Mouse (Mus musculus): ENCODE data around the gene 1700021F07Rik.

1700021F07Rik gene

DNA sequence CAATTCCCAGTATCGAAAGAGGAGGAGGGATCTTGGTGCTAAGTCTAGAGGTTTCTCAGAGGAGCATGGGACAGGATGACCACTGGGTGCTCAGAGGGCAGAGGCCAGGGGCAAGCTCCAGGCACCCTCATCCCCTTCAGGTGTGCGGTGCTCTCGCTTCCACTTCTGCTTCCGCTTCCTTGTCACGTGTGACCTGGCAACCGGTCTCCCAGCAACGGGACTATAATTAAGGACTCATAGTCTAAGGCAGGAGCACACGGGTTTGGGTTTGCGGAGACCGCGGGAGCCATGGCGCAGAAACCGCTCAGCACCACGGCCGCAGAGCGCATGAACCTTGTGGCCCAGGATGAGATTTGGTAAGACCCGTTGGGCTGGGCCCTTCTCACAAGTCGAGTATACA, at the start of gene 1700021F07Rik:
TSS of gene 1700021F07Rik (plus strand) at position 211 of the 400 bp plus-strand sequence.
- no peak for DNase-seq (ENCODE audit: low spot score)

DNA sequence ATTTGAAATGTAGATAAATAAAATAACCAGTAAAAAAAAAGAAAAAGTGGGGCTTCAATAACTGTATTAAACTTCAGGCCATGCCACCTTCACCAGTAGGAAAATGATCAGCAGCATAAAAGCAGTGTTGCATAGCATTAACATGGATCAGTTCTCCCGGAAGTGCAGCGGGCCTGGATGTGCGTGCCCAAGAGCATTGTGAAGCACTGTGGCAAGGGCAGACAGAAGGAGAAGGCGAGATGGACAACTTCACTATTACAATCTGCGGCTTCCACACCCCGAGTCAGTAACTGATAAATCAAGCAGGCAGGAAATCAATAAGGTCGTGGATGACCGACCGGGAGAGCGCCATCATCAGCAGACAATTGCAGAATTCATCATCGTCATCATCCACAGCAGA, 49.2 kb upstream of the 1700021F07Rik start:
- DNase-seq (ENCODE audit: low spot score): no peak

DNA sequence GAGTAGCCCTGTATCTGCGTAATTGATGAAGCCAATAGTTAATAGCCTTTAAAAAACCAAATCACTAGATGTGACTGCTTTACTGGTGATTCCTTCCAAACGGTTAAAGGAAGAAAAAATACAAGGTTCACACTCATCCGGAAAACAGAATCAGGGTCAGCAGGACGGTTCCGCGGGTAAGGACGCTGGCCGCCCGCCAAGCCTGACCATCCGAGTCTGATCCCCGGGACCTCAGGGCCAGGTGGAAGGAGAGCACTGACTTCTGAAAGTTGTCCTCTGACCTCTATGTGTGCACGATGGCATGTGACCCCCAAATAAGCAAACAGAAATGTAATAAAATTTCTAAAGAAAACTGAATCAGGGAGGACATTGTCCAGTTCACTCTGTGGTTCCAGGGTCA, 43.3 kb upstream of the 1700021F07Rik start:
- DNase-seq (ENCODE audit: low spot score): no peak

DNA sequence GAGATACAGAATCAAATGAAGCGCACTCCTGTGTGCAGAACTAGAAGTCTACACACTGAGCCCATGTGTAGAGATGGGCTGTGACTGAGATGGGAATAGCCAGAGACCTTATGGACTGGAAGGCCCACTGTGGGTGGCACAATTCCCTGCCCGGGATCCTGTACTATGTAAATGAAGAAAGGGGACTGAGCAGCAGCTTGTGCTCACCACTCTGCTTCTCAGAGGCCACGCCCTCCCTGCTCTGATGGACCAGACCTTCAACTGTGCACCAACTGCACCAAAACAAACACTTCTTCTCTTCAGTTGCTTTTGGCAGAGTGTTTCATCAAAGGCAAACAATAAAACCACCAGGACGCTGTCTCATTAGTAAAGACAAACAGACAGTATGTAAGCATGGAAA, 37.9 kb upstream of the 1700021F07Rik start:
- DNase-seq (ENCODE audit: low spot score): no peak

DNA sequence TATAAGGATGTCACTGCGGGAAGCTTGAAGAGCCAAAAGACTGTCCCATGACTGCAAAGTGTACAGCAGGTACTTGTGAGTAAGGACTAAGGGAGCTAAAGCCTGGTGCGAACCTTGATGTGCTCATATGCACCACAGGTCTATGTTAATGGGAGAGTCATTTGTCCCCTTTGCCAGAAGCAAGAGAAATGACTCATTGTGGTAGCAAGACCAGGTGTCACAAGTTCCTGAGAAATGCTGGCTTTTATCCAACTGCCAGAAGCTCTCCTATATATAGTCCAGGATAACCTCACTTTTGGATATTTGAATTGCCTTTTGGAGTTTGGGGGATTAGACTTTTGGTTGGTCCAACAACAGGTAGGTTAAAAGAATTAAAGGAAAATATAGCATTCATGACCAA, 22.8 kb upstream of the 1700021F07Rik start:
- DNase-seq (ENCODE audit: low spot score): no peak

DNA sequence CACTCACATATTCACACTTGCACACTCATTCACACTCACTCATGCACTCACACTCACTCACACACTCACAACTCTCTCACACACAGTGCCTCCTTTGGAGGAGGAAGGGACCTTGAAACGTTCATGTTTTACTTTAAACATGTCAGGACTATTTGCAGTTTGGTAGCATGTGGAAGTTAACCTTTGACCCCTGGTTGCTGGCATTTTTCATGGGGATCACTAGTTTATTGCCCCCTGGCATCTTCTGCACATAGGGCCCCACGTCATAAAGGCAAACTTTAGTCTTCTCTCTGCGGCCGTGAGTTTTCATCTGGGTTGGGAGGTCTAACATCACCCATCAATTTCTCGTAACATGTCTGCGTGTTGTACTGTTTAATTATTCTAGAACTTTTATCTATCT, 8.4 kb upstream of the 1700021F07Rik start:
- DNase-seq (ENCODE audit: low spot score): no peak

DNA sequence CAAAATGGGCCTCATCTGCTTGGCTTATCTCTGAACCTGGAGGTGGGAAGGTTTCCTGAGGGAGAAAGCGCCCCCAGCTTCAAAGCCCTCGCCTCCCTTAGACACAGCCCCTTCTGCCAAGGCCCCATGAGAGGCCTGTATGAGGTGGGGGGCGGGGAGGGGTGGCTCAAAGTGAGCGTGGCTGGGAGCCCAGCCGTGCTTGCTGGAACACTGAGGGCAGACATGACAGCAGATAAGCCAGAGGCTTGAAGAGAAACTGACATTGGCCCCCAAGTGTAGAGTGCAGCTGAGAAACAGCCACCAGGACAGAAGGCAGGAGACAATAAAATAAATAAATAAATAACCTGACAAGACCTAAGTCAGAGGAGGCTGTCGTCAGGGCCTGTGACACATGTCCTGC, 7.2 kb upstream of the 1700021F07Rik start:
- no peak for DNase-seq (ENCODE audit: low spot score)

DNA sequence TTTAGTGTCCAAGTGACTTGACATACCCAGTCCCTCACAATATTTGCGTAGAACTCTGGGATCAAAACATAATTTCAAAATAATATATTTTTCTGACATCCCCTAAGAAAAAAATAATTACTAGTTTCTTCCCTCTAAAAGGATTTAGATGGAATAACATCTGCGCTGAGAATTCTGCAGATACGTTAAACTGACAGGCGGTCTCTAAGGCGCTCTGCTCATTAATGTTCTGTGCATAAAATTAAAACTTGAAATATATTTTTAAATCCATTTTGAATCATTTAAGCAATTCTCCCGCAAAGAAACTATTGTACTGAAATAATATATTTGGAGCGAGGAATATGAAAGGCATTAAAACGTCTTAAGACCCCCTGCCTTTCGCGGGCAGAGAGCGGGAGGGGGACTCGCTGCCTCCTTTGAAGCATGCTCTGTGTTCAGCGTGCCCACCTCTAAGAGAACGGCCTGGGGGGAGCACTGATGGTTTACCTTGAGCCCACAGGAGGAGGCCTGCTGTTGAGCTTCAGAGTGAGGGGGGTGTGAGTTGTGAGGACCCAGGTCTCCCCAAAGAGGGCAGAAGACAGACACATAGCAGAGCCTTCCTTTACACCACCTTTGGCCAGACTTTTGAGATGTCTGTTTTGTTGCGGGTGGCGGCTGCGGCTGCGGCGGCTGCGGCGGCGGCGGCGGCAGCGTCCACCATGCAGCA, 6.1 kb upstream of the 1700021F07Rik start:
- DNase-seq (ENCODE audit: low spot score): no peak

DNA sequence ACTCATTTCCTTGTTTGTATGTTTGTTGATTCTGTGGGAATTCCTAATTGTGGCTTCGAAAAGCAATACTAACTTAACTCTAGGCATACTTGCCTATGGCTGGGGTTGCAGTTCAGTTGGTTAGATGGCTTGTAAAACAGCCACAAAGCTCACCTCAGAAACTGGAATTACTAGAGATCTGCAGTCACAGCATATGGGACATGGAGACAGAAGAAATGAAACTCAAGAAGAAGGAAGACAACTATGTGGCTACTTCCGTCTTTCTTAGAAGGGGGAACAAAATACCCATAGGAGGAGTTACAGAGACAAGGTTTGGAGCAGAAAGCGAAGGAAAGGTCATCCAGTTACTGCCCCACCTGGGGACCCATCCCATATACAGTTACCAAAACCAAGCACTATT, 6.1 kb downstream of the 1700021F07Rik start:
- no peak for DNase-seq (ENCODE audit: low spot score)

DNA sequence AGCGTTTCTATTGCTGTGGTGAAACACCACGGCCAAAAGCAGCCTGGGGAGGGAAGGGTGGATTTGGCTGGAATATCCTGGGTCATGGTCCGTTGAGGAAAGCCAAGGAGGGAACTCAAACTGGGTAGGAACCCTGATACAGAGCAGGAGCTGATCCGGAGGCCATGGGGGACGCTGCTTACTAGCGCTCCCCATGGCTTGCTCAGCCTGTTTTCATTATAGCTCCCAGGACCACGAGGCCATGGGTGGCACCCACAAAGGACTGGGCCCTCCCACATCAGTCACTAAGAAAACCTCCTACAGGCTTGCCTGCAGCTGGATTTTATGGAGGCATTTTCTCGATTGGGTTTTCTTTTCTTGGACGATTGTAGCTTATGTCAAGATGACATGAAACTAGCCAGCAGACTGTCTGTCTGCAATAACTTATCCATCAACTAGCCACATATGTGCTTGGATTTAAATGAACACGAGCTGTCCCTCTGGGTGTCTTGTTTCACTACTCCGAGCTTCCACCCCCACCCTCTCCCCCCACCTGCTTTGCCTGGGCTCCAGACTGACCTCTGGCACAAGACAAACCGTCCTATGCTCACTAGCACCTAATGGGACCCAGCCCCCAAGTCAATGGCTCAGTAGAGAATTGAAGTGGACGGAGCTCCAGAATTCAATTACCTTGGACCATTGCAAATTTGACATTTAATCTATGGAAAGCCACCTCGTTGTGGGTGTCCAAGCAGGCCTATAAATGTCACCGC, 10.5 kb downstream of the 1700021F07Rik start:
- no peak for DNase-seq (ENCODE audit: low spot score)

DNA sequence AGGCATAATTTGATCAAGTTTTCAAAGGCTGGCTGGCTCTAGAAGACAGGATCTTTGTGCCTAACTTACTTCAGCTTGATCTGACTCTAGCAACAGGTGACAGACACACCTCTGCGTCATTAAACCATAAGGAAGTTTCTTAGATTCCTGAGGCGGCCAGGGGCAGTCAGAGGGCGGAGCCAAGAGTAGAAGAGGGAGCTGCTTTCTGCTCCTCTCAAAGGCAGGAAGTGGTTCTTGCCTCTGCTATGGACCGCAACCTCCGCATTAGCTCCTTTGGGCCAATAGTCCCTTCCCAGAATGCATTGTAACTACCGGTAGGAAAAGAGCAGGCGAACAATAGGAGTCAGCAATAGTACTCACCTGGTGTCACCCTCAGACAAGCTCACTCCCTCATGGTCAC, 12.2 kb downstream of the 1700021F07Rik start:
- DNase-seq (ENCODE audit: low spot score): no peak

DNA sequence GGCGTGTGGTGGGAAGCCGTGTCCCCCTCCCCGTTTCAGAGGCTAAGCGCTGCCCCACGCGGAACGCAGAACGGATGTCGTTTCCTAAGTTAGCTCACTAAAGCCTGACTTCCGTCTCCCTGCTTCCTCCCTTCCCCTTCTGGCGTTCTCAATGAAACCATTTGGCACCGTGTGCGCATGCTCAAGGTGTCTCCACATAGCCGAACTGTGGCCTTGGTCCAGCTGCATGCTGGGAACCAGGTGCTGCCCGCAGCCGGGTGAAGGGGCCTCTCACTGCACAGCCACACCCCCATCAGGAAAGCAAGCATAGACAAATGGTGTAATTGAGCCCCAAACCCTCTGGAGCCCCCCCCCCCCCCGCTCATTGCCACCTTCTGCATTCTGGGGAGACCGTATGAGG, 13.0 kb downstream of the 1700021F07Rik start:
- DNase-seq (ENCODE audit: low spot score): peak; percentile 16

DNA sequence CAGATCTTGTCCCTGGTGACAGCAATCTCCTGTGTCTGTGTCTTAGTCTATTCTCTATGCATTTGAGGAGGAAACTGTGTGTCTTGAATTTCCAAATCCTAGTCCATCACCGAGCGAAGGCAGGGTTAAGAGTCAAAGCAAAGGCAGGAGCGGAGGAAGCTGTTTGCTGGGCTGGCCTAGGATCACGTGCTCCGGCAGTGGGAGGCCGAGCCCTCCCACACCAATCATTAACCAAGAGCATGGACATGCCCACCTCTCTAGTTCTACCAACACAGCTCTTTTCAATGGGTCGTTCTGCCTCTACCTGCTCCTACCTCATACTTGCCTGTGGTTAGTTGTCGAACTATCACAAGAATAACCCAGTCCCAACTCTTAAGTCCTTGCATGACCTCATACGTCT, 13.5 kb downstream of the 1700021F07Rik start:
- DNase-seq (ENCODE audit: low spot score): peak; percentile 62

DNA sequence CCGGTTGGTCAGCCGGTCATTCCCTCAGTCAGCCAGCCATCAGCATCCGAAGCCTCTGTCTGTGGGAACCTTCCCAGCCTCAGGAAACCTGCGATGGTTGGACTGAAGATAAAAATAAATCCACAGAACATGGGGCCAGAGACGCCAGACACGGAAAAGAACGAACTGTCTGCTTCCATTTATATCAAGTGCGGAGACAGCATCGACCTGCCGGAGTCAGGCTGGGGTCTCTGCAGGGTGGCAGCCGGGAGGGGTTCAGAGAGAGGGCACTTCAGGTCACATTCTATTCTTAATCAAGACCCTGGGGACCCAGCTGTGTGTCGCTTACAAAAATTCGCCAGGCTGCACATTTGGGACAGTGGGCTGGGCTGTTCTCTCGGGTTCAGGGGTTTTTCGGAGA, 17.4 kb downstream of the 1700021F07Rik start:
- DNase-seq (ENCODE audit: low spot score): no peak

DNA sequence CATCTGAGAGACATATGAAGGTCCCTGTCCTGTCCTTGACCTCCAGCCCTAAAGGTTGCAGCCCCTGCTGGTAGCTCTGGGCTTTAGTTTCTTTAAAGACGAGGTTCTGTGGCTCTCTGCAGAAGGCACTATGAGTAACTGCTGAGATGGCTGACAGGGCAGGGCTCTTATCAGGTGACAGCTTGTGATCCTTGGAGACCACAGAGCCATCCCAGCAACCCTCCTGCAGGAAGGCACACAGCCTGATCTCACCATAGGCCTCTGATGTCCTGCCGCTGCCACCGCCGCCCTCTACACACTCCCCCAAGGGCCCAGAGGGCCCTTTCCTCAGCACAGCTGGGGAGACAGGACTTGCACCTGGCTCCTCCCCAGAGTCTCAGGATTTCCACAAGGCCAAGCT, 19.4 kb downstream of the 1700021F07Rik start:
- no peak for DNase-seq (ENCODE audit: low spot score)

DNA sequence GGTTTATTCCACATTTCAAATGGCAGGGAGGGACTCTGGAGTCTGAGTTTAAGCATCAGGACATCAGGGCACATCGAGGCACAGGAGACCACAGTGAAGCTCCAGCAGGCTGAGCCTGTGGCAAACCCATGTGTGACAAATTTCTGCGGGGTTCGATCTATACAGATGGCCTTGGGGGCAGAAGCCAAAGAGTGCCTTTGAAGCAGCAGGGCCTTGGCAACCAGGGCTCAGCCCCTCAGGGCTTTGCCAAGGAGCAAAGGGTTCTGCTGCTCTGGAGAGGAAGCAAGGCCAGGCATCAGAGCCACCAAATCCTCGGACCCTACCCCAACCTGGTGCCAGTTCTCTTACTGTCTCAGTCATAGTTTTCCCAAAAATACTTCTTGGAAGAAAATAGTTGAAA, 20.3 kb downstream of the 1700021F07Rik start:
- no peak for DNase-seq (ENCODE audit: low spot score)

DNA sequence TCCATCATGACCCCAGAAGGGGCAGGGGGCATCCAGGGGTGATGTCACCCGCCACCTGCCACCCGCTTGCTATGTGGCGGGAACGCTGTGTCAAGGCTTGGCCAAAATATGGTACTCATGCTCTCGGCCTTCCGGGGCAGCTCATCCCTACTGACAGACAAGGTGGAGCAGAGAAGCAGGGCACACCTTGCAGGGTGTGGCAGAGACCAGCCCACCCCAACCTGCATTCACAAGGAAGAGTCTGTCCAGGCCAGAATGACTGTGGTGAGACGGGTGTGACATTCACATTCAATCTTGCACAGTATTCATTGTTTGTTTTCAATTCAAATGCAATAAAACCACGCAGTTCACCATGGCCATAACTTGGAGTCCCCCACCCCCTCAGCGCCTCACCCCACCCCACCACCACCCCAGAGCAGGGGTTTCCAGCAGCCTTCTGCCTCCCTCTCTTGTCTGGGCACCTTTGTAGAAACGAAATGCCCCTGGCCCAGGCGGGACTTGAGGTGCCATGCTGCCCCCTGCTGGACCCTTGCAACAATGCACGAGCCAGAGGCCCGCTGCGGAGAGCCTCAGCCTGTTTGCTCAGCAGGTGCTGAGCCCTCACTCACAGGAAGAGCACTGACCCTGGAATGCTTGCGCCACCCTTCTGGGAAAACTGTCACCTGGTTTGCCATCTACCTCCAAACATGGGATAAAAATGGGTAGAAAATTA, 23.8 kb downstream of the 1700021F07Rik start:
- DNase-seq (ENCODE audit: low spot score): peak; percentile 61

DNA sequence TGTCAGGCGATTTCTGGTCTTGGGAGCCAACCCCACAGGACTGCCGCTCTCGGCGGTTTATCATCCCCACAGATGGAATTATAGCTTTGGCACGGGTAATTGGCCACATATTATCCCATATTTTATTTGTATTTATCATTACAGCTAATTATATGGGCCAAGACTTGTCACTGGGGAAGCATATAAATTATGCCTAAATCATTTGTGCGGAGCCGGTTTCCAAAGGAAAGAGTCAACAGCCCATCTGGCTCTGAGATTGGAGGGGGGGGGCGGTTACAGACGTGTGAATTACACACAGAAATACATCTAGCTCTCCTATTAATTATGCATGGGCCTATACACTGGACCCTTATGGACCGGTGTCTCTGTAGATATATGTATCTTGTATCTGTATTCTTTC, 26.9 kb downstream of the 1700021F07Rik start:
- no peak for DNase-seq (ENCODE audit: low spot score)

DNA sequence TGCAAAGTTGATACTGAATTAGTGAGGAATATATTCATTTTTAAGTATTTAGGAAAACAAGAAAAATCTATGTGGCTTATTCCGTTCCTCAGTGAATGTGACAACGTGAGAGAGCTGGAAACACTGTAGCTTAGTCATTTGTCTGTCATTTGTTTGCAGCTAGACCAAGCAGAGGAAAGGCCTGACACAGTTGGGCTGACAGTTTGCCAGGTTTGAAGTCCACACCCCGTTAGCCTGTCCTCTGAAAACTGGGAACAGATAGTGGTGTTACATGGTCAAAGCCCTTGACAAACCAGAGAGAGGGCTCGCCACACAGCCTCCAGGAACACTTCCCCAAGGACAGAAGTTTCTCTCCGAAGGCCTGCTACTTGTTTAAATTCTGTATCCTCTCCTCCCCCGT, 28.3 kb downstream of the 1700021F07Rik start:
- DNase-seq (ENCODE audit: low spot score): no peak

DNA sequence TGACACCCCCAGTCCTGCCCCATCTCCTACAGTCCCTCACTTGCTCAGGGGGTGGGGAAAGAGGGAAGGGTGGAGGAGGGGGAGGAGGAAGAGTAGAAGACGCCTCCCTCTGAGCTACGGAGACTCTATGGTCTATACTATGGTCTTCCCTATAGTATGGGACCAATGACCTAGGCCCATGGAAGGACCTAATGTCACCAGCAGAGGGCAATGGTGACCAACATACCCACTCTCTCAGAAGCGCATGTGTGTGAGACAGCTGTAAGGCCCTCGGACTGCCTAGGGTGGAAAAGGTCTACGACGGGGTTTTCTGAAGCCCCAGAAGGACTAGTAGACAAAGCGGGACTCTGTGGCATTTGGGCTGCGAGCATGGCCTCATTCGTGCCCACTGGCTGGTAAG, 31.5 kb downstream of the 1700021F07Rik start:
- peak; percentile 21 for DNase-seq (ENCODE audit: low spot score)

DNA sequence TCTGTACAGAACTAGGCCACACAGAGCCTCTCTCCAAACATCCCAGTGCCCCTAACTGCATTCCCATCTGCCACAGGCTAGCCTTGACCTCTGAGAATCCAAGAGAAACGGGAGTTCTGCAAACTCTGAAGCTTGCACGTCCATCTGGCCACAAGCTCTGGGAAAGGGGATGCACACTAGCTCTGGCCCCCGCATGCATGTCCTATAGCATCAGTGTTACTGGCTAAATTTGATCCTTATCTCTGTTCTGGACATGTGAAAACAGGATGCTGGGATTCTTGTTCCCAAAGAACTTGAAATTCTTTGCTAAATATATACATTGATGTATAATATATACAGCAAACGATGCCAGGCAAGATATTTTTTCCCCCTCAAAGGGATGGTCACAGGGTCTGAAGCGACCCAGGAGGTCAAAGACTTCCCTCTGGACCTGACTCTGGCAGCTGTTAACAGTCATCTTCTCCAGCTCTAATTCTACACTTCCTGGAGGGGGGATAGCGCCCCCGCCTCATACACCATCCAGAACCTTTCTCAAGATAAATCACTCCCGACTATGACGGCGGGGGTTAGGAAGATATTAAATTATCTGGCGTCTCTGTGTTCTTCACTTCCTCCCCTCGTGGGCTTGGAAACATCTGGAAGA, 36.5 kb downstream of the 1700021F07Rik start:
- peak; percentile 30 for DNase-seq (ENCODE audit: low spot score)

DNA sequence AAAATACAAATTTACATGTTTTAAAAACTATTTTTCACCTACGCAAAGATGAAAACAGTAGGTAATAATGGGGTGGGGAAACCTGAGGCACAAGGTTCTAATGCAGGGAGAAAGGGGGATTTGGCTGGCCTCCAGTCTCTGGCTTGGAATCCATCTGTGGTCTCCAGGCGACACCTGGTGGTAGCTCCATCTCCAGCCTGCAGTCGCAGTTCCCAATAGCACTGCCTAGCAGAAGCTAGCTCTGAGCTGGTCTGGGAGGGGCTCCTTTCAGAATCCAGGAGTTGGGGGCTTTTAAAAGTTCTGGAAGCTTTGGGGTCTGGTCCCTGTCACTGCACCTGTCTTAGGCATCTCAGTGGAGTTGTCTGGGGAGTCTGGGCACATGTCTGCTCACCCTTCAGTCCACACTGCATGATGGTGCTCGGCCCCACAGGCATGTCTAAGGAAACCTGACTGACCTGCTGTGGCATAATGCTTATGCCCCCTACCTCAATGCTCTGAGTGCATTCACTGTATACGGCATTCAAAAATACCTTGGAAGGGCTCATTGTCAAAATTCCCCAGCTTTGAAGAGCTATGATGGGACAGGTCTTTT, 39.6 kb downstream of the 1700021F07Rik start:
- peak; percentile 28 for DNase-seq (ENCODE audit: low spot score)
